Mouse (Mus musculus) right cerebral cortex, postnatal 4 days (tissue): ENCODE results near the gene Ttf1.

Source experiments
- DNase-seq: peaks from one replicate; pipeline ENCODE4 v3.0.0-alpha.2; 2022

The Ttf1 gene

GRCm38 (mm10) chr2:29130118-29130899 lies 70.2 kb downstream of the Ttf1 start:
- DNase-seq: no peak

- DNase-seq: no peak
Measured at GRCm38 (mm10) chr2:29135161-29135560, 75.1 kb downstream of the Ttf1 start.
